Mouse (Mus musculus) myocyte (in vitro differentiated cells): ENCODE results near the gene Stat5a. TPM values are rescaled to one million over a fixed set of nuclear protein-coding genes. Genes with fewer than 3 reads are reported as not detected.

Experiments
- H3K27me3 ChIP-seq: one replicate; pipeline ENCODE4 v1.6.1; 2011; ENCODE audit not compliant: control insufficient read depth, insufficient read depth, insufficient read length
- H3K36me3 ChIP-seq: one replicate; pipeline ENCODE4 v1.6.1; 2011; ENCODE audit not compliant: control insufficient read depth, insufficient read depth
- H3K4me2 ChIP-seq: one replicate; pipeline ENCODE4 v1.6.1; 2011; ENCODE audit warnings: low read depth, control low read depth
- H3K4me3 ChIP-seq: one replicate; pipeline ENCODE4 v1.5.1; 2011; ENCODE audit warnings: mild to moderate bottlenecking, control low read depth, moderate library complexity
- H3K79me2 ChIP-seq: one replicate; pipeline ENCODE4 v1.6.1; 2011; ENCODE audit not compliant: control insufficient read depth, insufficient read depth
- H3ac ChIP-seq: one replicate; pipeline ENCODE4 v1.6.1; 2011; ENCODE audit not compliant: control insufficient read depth, insufficient read length
- CEBPB ChIP-seq: IDR thresholded peaks from 2 replicates; pipeline ENCODE4 v1.6.1; 2011; ENCODE audit warnings: mild to moderate bottlenecking, moderate library complexity; ENCODE audit not compliant: poor library complexity, insufficient read depth, severe bottlenecking
- E2F4 ChIP-seq: IDR thresholded peaks from one replicate; pipeline ENCODE4 v1.6.1; 2011; ENCODE audit warnings: mild to moderate bottlenecking, control low read depth, moderate library complexity; ENCODE audit not compliant: insufficient read depth
- MAX ChIP-seq: IDR thresholded peaks from one replicate; pipeline ENCODE4 v1.6.1; 2011; ENCODE audit warnings: low read depth, mild to moderate bottlenecking, control low read depth
- MYOD1 ChIP-seq, 3 experiments: IDR thresholded peaks; one replicate each; pipeline ENCODE4 v1.6.1; 2011; ENCODE audit warnings: control low read depth in 2 of 3, low read depth in 2 of 3, mild to moderate bottlenecking in 2 of 3, moderate library complexity in 1 of 3; ENCODE audit not compliant: insufficient read length in 2 of 3, control insufficient read depth in 1 of 3
- MYOG ChIP-seq, 3 experiments: IDR thresholded peaks; one replicate each; pipeline ENCODE4 v1.6.1; 2011; ENCODE audit warnings: control low read depth in 2 of 3, low read depth in 2 of 3, mild to moderate bottlenecking in 2 of 3; ENCODE audit not compliant: insufficient read length in 2 of 3, control insufficient read depth in 1 of 3, insufficient read depth in 1 of 3
- POLR2A ChIP-seq: IDR thresholded peaks from one replicate; pipeline ENCODE4 v1.6.1; 2011; ENCODE audit warnings: low read depth, mild to moderate bottlenecking, control low read depth, moderate library complexity; ENCODE audit not compliant: insufficient read length
- POLR2AphosphoS2 ChIP-seq: IDR thresholded peaks from one replicate; pipeline ENCODE4 v1.6.1; 2011; ENCODE audit warnings: low read depth, control low read depth; ENCODE audit not compliant: insufficient read length
- REST ChIP-seq: IDR thresholded peaks from one replicate; pipeline ENCODE4 v1.6.1; 2011; ENCODE audit warnings: mild to moderate bottlenecking, control low read depth, moderate library complexity; ENCODE audit not compliant: insufficient read depth, insufficient read length
- SRF ChIP-seq: IDR thresholded peaks from one replicate; pipeline ENCODE4 v1.6.1; 2011; ENCODE audit warnings: low read depth; ENCODE audit not compliant: control insufficient read depth, insufficient read length
- TCF12 ChIP-seq: IDR thresholded peaks from one replicate; pipeline ENCODE4 v1.6.1; 2011; ENCODE audit warnings: mild to moderate bottlenecking, control low read depth; ENCODE audit not compliant: poor library complexity, insufficient read depth, severe bottlenecking
- TCF3 ChIP-seq: IDR thresholded peaks from one replicate; pipeline ENCODE4 v1.6.1; 2011; ENCODE audit warnings: low read depth, control low read depth; ENCODE audit not compliant: insufficient read length
- USF1 ChIP-seq: IDR thresholded peaks from one replicate; pipeline ENCODE4 v1.6.1; 2011; ENCODE audit warnings: low read depth, mild to moderate bottlenecking, control low read depth, moderate library complexity
- polyA plus RNA-seq: library from polyadenylated mRNA; unstranded; fragments of >200 nt; fragmentation: generic; extraction: Trizol; gene quantifications from one replicate; pipeline ENCODE4 v1.2.1, GENCODE M21; 2012; ENCODE audit warnings: missing spikeins

The Stat5a gene
- polyA plus RNA-seq, 1 experiment: 27.2 TPM

- no peak for TF ChIP-seq REST
- H3K27me3 ChIP-seq: no peaks in the 10 kb centered on the region
- H3K36me3 ChIP-seq: no peaks in the 10 kb centered on the region
- H3ac ChIP-seq: no peak overlapping the region
- no peak overlapping the region for H3K4me3 ChIP-seq
- no peak overlapping the region for H3K4me2 ChIP-seq
- no peaks in the 10 kb centered on the region for H3K79me2 ChIP-seq
Measured at GRCm38 (mm10) chr11:100840866-100841265, 18.3 kb upstream of the Stat5a start.

GRCm38 (mm10) chr11:100842025-100842424 is 17.1 kb upstream of the Stat5a start:
- Histone ChIP-seq H3K4me2 (no peak overlapping the region), H3K36me3 (no peaks in the 10 kb centered on the region), H3K79me2 (no peaks in the 10 kb centered on the region), H3K4me3 (no peak overlapping the region), H3K27me3 (no peaks in the 10 kb centered on the region), H3ac (no peak overlapping the region)
- TF ChIP-seq REST: no peak
- TF ChIP-seq MYOD1 (IDR thresholded peaks at IDR 0.05; ENCODE audit: control insufficient read depth in 1 of 3, insufficient read length in 2 of 3, low read depth in 2 of 3): no peak
- TF ChIP-seq TCF12: no peak
- no peak for TF ChIP-seq USF1
- TF ChIP-seq SRF: no peak
- no peak for TF ChIP-seq POLR2AphosphoS2
- TF ChIP-seq MYOG (IDR thresholded peaks at IDR 0.05; ENCODE audit: control insufficient read depth in 1 of 3, insufficient read depth in 1 of 3, insufficient read length in 2 of 3, low read depth in 2 of 3): no peak
- TF ChIP-seq TCF3: no peak
- TF ChIP-seq E2F4: no peak

DNA sequence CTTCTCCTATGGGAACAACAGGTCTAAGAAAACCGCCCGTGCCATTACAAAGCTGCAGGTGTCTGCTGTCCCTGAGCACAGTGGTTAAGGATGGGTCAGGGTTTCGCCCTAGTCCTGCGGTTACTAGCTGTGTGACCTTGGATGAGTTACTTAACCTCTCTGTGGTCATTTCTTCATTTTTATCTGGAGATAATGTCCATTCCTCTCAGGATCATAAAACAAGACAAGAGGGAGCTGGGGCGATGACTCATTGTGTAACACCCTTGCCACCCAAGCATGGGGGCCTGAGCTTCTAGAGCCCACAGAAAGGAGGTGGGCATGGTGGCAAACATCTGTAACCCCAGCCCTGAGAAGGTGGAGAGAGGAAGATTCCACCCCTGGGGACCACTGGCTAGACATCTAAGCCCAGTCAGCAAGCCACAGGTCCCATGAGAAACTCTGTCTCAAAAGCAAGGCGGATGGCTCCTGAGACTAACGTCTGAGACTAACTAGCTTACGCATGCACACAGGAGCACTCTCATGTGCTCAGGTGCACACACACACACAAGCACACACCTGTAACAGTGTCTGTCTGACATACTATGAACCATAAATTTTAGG is 16.0 kb upstream of the Stat5a start:
- no peak overlapping the region for H3K4me2 ChIP-seq
- peaks cover 6% of the 10 kb centered on the region for H3K79me2 ChIP-seq
- H3K27me3 ChIP-seq: no peaks in the 10 kb centered on the region
- H3K36me3 ChIP-seq: no peaks in the 10 kb centered on the region
- no peak overlapping the region for H3ac ChIP-seq
- TF ChIP-seq POLR2AphosphoS2: no peak
- TF ChIP-seq SRF: no peak
- no peak for TF ChIP-seq MAX
- TF ChIP-seq MYOG (IDR thresholded peaks at IDR 0.05; ENCODE audit: control insufficient read depth in 1 of 3, insufficient read depth in 1 of 3, insufficient read length in 2 of 3, low read depth in 2 of 3): no peak
- no peak for TF ChIP-seq E2F4
- TF ChIP-seq REST: no peak
- no peak for TF ChIP-seq CEBPB
- TF ChIP-seq POLR2A: no peak
- no peak for TF ChIP-seq TCF3
- TF ChIP-seq TCF12: no peak
- no peak for TF ChIP-seq MYOD1 (IDR thresholded peaks at IDR 0.05; ENCODE audit: control insufficient read depth in 1 of 3, insufficient read length in 2 of 3, low read depth in 2 of 3)
- TF ChIP-seq USF1: no peak
- no peak overlapping the region for H3K4me3 ChIP-seq

DNA sequence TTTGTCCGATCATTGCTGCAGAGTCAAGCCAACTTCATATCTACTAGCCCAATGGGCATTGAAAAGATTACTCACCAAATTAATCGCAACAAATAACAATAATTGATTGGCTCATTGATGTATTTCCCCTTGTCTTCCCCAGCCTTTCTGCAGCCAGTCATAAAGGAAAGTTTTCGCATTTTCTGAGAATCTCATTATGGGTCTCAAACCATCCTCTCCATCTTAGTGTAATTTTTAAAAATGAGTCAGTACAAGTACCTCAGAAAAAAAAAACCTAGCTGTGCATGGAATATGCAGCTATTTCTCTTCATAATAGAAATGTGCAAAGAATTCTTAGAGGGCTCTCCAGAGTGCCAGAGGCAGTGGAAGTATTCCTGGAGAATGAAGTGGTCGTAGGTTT is 15.0 kb upstream of the Stat5a start:
- Histone ChIP-seq H3ac (no peak overlapping the region), H3K27me3 (no peaks in the 10 kb centered on the region), H3K36me3 (no peaks in the 10 kb centered on the region), H3K4me3 (no peak overlapping the region), H3K79me2 (peaks cover 6% of the 10 kb centered on the region), H3K4me2 (no peak overlapping the region)
- TF ChIP-seq TCF12 (no peak), POLR2A (no peak)

- Histone ChIP-seq H3K36me3 (no peaks in the 10 kb centered on the region), H3K4me3 (no peak overlapping the region), H3K79me2 (peaks cover 6% of the 10 kb centered on the region), H3K4me2 (no peak overlapping the region), H3K27me3 (no peaks in the 10 kb centered on the region), H3ac (no peak overlapping the region)
- TF ChIP-seq POLR2AphosphoS2 (no peak), POLR2A (no peak), E2F4 (no peak), MYOG (IDR thresholded peaks at IDR 0.05; ENCODE audit: control insufficient read depth in 1 of 3, insufficient read depth in 1 of 3, insufficient read length in 2 of 3, low read depth in 2 of 3) (no peak), MYOD1 (IDR thresholded peaks at IDR 0.05; ENCODE audit: control insufficient read depth in 1 of 3, insufficient read length in 2 of 3, low read depth in 2 of 3) (no peak), TCF3 (no peak), SRF (no peak), TCF12 (no peak), MAX (no peak), REST (no peak), USF1 (no peak), CEBPB (no peak)
Measured at GRCm38 (mm10) chr11:100845793-100846192, 13.4 kb upstream of the Stat5a start.
